16 mouse cellular contexts compared by ENCODE assay signal in the genomic region with DNA sequence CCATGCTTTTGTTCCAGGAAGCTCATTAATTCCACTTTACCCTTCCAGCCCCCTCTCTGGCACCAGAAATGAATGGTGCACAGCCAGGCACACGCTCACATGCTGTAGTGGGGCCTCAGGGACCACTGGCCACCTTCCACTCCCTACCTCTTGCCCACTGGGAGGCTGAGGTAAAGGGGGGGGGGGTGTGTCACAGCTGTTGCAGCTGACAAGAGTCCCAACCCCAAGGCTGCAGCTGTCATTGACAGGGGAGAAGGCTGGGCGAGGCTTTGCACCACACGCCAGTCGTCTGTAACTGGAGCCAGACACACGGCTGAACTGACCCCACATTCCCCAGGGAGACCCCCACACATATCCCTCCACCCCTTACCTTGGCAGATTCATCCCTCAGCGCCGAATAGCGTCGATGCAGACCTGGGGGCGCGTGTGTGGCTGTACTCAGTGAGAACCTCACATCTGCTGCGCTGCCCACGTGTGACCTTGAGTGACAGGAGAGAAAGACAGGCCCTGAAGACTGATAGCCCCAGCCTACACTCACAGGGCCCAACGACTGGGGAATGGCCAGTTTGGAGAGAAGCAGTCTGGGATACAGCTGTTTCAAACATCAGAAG. TPM values are rescaled to one million over a fixed set of nuclear protein-coding genes. Genes with fewer than 3 reads are reported as not detected.
A peak's percentile ranks its signal among the peaks of the same experiment; 100 is the strongest.
DNase-seq lines count a peak whose midpoint lies in the region; ATAC-seq and TF ChIP-seq lines count a peak whose summit lies in the region.
"Had no signal": no experiment of that assay in that cellular context is flagged by ENCODE, and none has a peak within 500 bp of the region (broad histone marks: within the 10 kb centered on the region; RNA-seq: fewer than 3 reads in every experiment).

No protein-coding gene starts in this region.

- TF ChIP-seq CTCF in midbrain, postnatal 0 days (IDR thresholded peaks at IDR 0.05): no peak
- no peak for TF ChIP-seq CTCF in lung, adult 2 months (IDR thresholded peaks at IDR 0.05; ENCODE audit: insufficient read depth, low read length)

- H3K4me2 ChIP-seq in midbrain, postnatal 0 days (ENCODE audit: low read depth, low read length, poor library complexity, severe bottlenecking): no peak overlapping the region
- no peak overlapping the region for H3K4me2 ChIP-seq in forebrain, embryonic 15.5 days (replicated peaks)
- no peak overlapping the region for H3K4me2 ChIP-seq in limb, embryonic 14.5 days (replicated peaks; ENCODE audit: low read depth, low read length, severe bottlenecking)
- H3K4me2 ChIP-seq: embryonic facial prominence, embryonic 13.5 days; liver, embryonic 15.5 days had no signal

- no peak for TF ChIP-seq POLR2A in limb, embryonic 14.5 days (IDR thresholded peaks at IDR 0.05; ENCODE audit: borderline replicate concordance, extremely low read depth, insufficient read depth, insufficient read length)
- TF ChIP-seq POLR2A in lung, adult 2 months (IDR thresholded peaks at IDR 0.05; ENCODE audit: borderline replicate concordance, extremely low read depth, low read depth, low read length): no peak

- H3K9ac ChIP-seq in midbrain, postnatal 0 days (replicated peaks; ENCODE audit: low read length, poor library complexity, severe bottlenecking): no peak overlapping the region
- H3K9ac ChIP-seq in forebrain, embryonic 15.5 days (replicated peaks): no peak overlapping the region
- no peak overlapping the region for H3K9ac ChIP-seq in limb, embryonic 14.5 days (ENCODE audit: low read depth, low read length, severe bottlenecking)
- H3K9ac ChIP-seq: embryonic facial prominence, embryonic 13.5 days; liver, embryonic 15.5 days had no signal

- no peaks in the 10 kb centered on the region for H3K9me3 ChIP-seq in midbrain, embryonic 10.5 days (replicated peaks)
- H3K9me3 ChIP-seq in midbrain, postnatal 0 days (ENCODE audit: low read length): no peaks in the 10 kb centered on the region
- H3K9me3 ChIP-seq in forebrain, embryonic 15.5 days: no peaks in the 10 kb centered on the region
- no peaks in the 10 kb centered on the region for H3K9me3 ChIP-seq in limb, embryonic 14.5 days (ENCODE audit: control insufficient read depth, low read length)
- H3K9me3 ChIP-seq: embryonic facial prominence, embryonic 13.5 days; liver, embryonic 15.5 days had no signal

- H3K27ac ChIP-seq in midbrain, embryonic 10.5 days (replicated peaks): peak overlapping the region; percentile 42
- H3K27ac ChIP-seq in midbrain, postnatal 0 days (ENCODE audit: low read depth, low read length): no peak overlapping the region
- no peak overlapping the region for H3K27ac ChIP-seq in forebrain, embryonic 15.5 days (replicated peaks)
- 0 out of 2 replicates have a peak overlapping the region, but pooled peaks have one; percentile 14 for H3K27ac ChIP-seq in limb, embryonic 14.5 days (replicated peaks; ENCODE audit: low read depth, low read length)
- H3K27ac ChIP-seq: embryonic facial prominence, embryonic 13.5 days; liver, embryonic 15.5 days had no signal

- no peaks in the 10 kb centered on the region for H3K36me3 ChIP-seq in midbrain, embryonic 10.5 days
- peaks cover 45% of the 10 kb centered on the region for H3K36me3 ChIP-seq in midbrain, postnatal 0 days (ENCODE audit: insufficient read depth, low read length)
- no peaks in the 10 kb centered on the region for H3K36me3 ChIP-seq in forebrain, embryonic 15.5 days
- H3K36me3 ChIP-seq in limb, embryonic 14.5 days (ENCODE audit: control insufficient read depth, insufficient read depth, low read length): peaks cover 13% of the 10 kb centered on the region
- H3K36me3 ChIP-seq: liver, embryonic 15.5 days had no signal

- peaks cover 16% of the 10 kb centered on the region for H3K4me1 ChIP-seq in midbrain, embryonic 10.5 days
- no peaks in the 10 kb centered on the region for H3K4me1 ChIP-seq in midbrain, postnatal 0 days (ENCODE audit: insufficient read depth, low read length)
- H3K4me1 ChIP-seq in forebrain, embryonic 15.5 days: peaks cover 16% of the 10 kb centered on the region
- H3K4me1 ChIP-seq in limb, embryonic 14.5 days (ENCODE audit: control insufficient read depth, insufficient read depth, low read length): peaks cover 9% of the 10 kb centered on the region
- no peaks in the 10 kb centered on the region for H3K4me1 ChIP-seq in lung, adult 2 months (ENCODE audit: control insufficient read depth, insufficient read depth, low read length)
- H3K4me1 ChIP-seq: liver, embryonic 15.5 days had no signal

- no peak for DNase-seq in midbrain, embryonic 10.5 days (ENCODE audit: low spot score)
- DNase-seq in midbrain, postnatal 0 days (ENCODE audit: low spot score): no peak
- peak; percentile 63 for DNase-seq in limb, embryonic 14.5 days (ENCODE audit: low spot score)
- DNase-seq in retina, postnatal 1 day: peak; percentile 44
- no peak for DNase-seq in gastrocnemius, postnatal 36 days
- no peak for DNase-seq in lung, adult 2 months
- DNase-seq: adrenal gland, postnatal 25 days; cerebellum, adult 11 months; thymus, postnatal 4 days had no signal

- H3K4me3 ChIP-seq in midbrain, embryonic 10.5 days: no peak overlapping the region
- H3K4me3 ChIP-seq in midbrain, postnatal 0 days (ENCODE audit: low read depth, low read length): no peak overlapping the region
- no peak overlapping the region for H3K4me3 ChIP-seq in forebrain, embryonic 15.5 days
- no peak overlapping the region for H3K4me3 ChIP-seq in limb, embryonic 14.5 days (replicated peaks; ENCODE audit: low read length)
- no peak overlapping the region for H3K4me3 ChIP-seq in lung, adult 2 months (replicated peaks; ENCODE audit: extremely low read depth, low read depth, low read length)
- H3K4me3 ChIP-seq: embryonic facial prominence, embryonic 13.5 days; liver, embryonic 15.5 days had no signal

- no peak for ATAC-seq in midbrain, postnatal 0 days (ENCODE audit: low FRiP score)
- ATAC-seq in forebrain, embryonic 15.5 days (replicated peaks): peak; percentile 20; the same call in 1 of the 2 replicates
- peak; percentile 87 for ATAC-seq in limb, embryonic 14.5 days (ENCODE audit: low FRiP score, low read depth)
- ATAC-seq: intestine, postnatal 0 days had no signal

- intact Hi-C loops in gastrocnemius, postnatal 36 days (cut with DNase I): loop anchor here (5.0 kb wide), 1 partner anchor 113 kb away; no protein-coding TSS in a partner anchor

- no peaks in the 10 kb centered on the region for H3K27me3 ChIP-seq in midbrain, embryonic 10.5 days (ENCODE audit: low read depth, poor library complexity, severe bottlenecking)
- H3K27me3 ChIP-seq in midbrain, postnatal 0 days (ENCODE audit: insufficient read depth, low read length): no peaks in the 10 kb centered on the region
- no peaks in the 10 kb centered on the region for H3K27me3 ChIP-seq in forebrain, embryonic 15.5 days
- no peaks in the 10 kb centered on the region for H3K27me3 ChIP-seq in limb, embryonic 14.5 days (ENCODE audit: control insufficient read depth, insufficient read depth, low read length)
- H3K27me3 ChIP-seq: CH12.LX; embryonic facial prominence, embryonic 13.5 days; liver, embryonic 15.5 days had no signal

- WGBS in midbrain, embryonic 10.5 days: 83% methylated on average over 14 of the region's 14 CpGs
- whole genome bisulfite sequencing in midbrain, postnatal 0 days: 56% methylated on average over 14 of the region's 14 CpGs
- 51% methylated on average over 14 of the region's 14 CpGs for WGBS in forebrain, embryonic 15.5 days
- 33% methylated on average over 14 of the region's 14 CpGs for WGBS in limb, embryonic 14.5 days
- WGBS in lung, adult 2 months: 62% methylated on average over 14 of the region's 14 CpGs

RNA-seq across cellular contexts. Expression of a gene that starts 11.9 kb away (rescaled TPM):
- 2.0 and 3.5 TPM in 2 replicates for polyA plus RNA-seq in midbrain, embryonic 10.5 days (2016; fragmentation: Nextera tagmentation; extraction: Ambion mirVana)
- 42.0 and 43.3 TPM in 2 replicates for total RNA-seq in midbrain, postnatal 0 days (2014; rRNA removed)
- polyA plus RNA-seq in midbrain, postnatal 0 days (2015; fragmentation: Nextera tagmentation; extraction: Ambion mirVana): 28.7 and 29.1 TPM in 2 replicates
- polyA plus RNA-seq in forebrain, embryonic 15.5 days (2015; fragmentation: Nextera tagmentation; extraction: Ambion mirVana): 9.3 and 11.3 TPM in 2 replicates
- 32.3 and 38.9 TPM in 2 replicates for polyA plus RNA-seq in limb, embryonic 14.5 days (2012; rRNA removed)
- polyA plus RNA-seq in limb, embryonic 14.5 days (2014; fragmentation: Nextera tagmentation; extraction: Ambion mirVana): 10.1 and 10.9 TPM in 2 replicates
- 1 to 10 TPM in 1 of 2 experiments, under 1 TPM in 1; 0.99 to 1.2 TPM for total RNA-seq in gastrocnemius, postnatal 36 days (2021)
- polyA plus RNA-seq in lung, adult 2 months (2012; rRNA removed): 7.9 and 11.3 TPM in 2 replicates

RNA-seq across cellular contexts. Expression of a gene that starts 31.0 kb away (rescaled TPM):
- polyA plus RNA-seq in midbrain, embryonic 10.5 days (2016; fragmentation: Nextera tagmentation; extraction: Ambion mirVana): 0.07 TPM in 1 of 2 replicates, not detected in the other
- total RNA-seq in midbrain, postnatal 0 days (2014; rRNA removed): 0.11 and 0.19 TPM in 2 replicates
- polyA plus RNA-seq in midbrain, postnatal 0 days (2015; fragmentation: Nextera tagmentation; extraction: Ambion mirVana): not detected in 2 replicates
- polyA plus RNA-seq in forebrain, embryonic 15.5 days (2015; fragmentation: Nextera tagmentation; extraction: Ambion mirVana): 0.22 TPM in 1 of 2 replicates, not detected in the other
- polyA plus RNA-seq in limb, embryonic 14.5 days (2012; rRNA removed): 162 and 165 TPM in 2 replicates
- 118 and 149 TPM in 2 replicates for polyA plus RNA-seq in limb, embryonic 14.5 days (2014; fragmentation: Nextera tagmentation; extraction: Ambion mirVana)
- total RNA-seq in gastrocnemius, postnatal 36 days (2021): 10 to 100 TPM; 20.1 to 20.9 TPM
- 1.7 TPM in 1 of 2 replicates, not detected in the other for polyA plus RNA-seq in lung, adult 2 months (2012; rRNA removed)
- total RNA-seq: adrenal gland, postnatal 25 days; CH12.LX; layer of hippocampus, postnatal 10 days; megakaryocyte-erythroid progenitor cell, adult 5-6 weeks had no signal

RNA-seq across cellular contexts. Expression of a gene that starts 41.0 kb away (rescaled TPM):
- 122 and 128 TPM in 2 replicates for polyA plus RNA-seq in midbrain, embryonic 10.5 days (2016; fragmentation: Nextera tagmentation; extraction: Ambion mirVana)
- 245 and 286 TPM in 2 replicates for total RNA-seq in midbrain, postnatal 0 days (2014; rRNA removed)
- polyA plus RNA-seq in midbrain, postnatal 0 days (2015; fragmentation: Nextera tagmentation; extraction: Ambion mirVana): 120 and 125 TPM in 2 replicates
- 139 and 150 TPM in 2 replicates for polyA plus RNA-seq in forebrain, embryonic 15.5 days (2015; fragmentation: Nextera tagmentation; extraction: Ambion mirVana)
- 83.0 and 110 TPM in 2 replicates for polyA plus RNA-seq in limb, embryonic 14.5 days (2012; rRNA removed)
- polyA plus RNA-seq in limb, embryonic 14.5 days (2014; fragmentation: Nextera tagmentation; extraction: Ambion mirVana): 77.8 and 86.8 TPM in 2 replicates
- 10 to 100 TPM; 11.6 to 16.9 TPM for total RNA-seq in gastrocnemius, postnatal 36 days (2021)
- 44.9 and 71.8 TPM in 2 replicates for polyA plus RNA-seq in lung, adult 2 months (2012; rRNA removed)

Comparison
In these comparisons a context has a peak if more than half of its experiments do, and no peak if none do; other contexts are left out.
1. H3K27ac ChIP-seq: peak in midbrain, embryonic 10.5 days (single experiment) and limb, embryonic 14.5 days (single experiment); none in midbrain, postnatal 0 days (single experiment) and forebrain, embryonic 15.5 days (single experiment).
2. DNase-seq: peak in limb, embryonic 14.5 days (single experiment) and retina, postnatal 1 day (single experiment); none in midbrain, embryonic 10.5 days (single experiment), midbrain, postnatal 0 days (single experiment), gastrocnemius, postnatal 36 days (0 of 2) and lung, adult 2 months (single experiment).
3. RNA of a gene that starts 31.0 kb away (polyA plus RNA-seq): 118 to 165 TPM in limb, embryonic 14.5 days; 1.7 TPM in lung, adult 2 months, 0.22 TPM in forebrain, embryonic 15.5 days, 0.07 TPM in midbrain, embryonic 10.5 days and not detected in midbrain, postnatal 0 days; every median in the first group is over 10 times any median in the second.